Mouse (Mus musculus) lung, postnatal 10 days (tissue): ENCODE measurements at regions not wholly inside any gene's neighbourhood (a gene's known extent, or its start where the extent isn't known, plus 50 kb on each side); places are given as distances from the start of the nearest gene placed in this dataset.
A peak's percentile ranks its signal among the peaks of the same experiment; 100 is the strongest.
"Not testable (repeated sequence)": the region's sequence is repeated elsewhere in the genome, so short reads cannot be mapped to it uniquely, and the experiment has no call there.

Experiments used
- DNase-seq: peaks from one replicate; pipeline ENCODE4 v3.0.0; 2021

GRCm38 (mm10) chr10:7390239-7391091 is 83.0 kb downstream of the Ulbp1 start:
- DNase-seq = peak; percentile 30

GRCm38 (mm10) chr10:7358791-7359190 is 114.6 kb downstream of the Ulbp1 start:
- not testable (repeated sequence) for DNase-seq

GRCm38 (mm10) chr10:7344290-7344689 is 129.1 kb downstream of the Ulbp1 start:
- DNase-seq = not testable (repeated sequence)

GRCm38 (mm10) chr10:7343736-7344135 is 129.7 kb downstream of the Ulbp1 start:
- not testable (repeated sequence) for DNase-seq

- peak; percentile 85 for DNase-seq
These were observed 121.2 kb upstream of the Cnksr3 start for GRCm38 (mm10) chr10:7333077-7333747.

GRCm38 (mm10) chr10:7328262-7328661 is 116.2 kb upstream of the Cnksr3 start:
- no peak for DNase-seq

- DNase-seq = not testable (repeated sequence)
These were observed 115.0 kb upstream of the Cnksr3 start for GRCm38 (mm10) chr10:7327046-7327445.

GRCm38 (mm10) chr10:7325074-7325473 is 113.0 kb upstream of the Cnksr3 start:
- no peak for DNase-seq

- DNase-seq = peak; percentile 40
These were observed 111.2 kb upstream of the Cnksr3 start for GRCm38 (mm10) chr10:7323258-7323657.

GRCm38 (mm10) chr10:7309927-7310326 is 97.9 kb upstream of the Cnksr3 start:
- DNase-seq = no peak

- DNase-seq = not testable (repeated sequence)
These were observed 93.8 kb upstream of the Cnksr3 start for GRCm38 (mm10) chr10:7305881-7306280.

- DNase-seq = no peak
These were observed 86.3 kb upstream of the Cnksr3 start for GRCm38 (mm10) chr10:7298377-7298776.

GRCm38 (mm10) chr10:7295921-7296320 is 83.9 kb upstream of the Cnksr3 start:
- no peak for DNase-seq

GRCm38 (mm10) chr10:7293203-7293602 is 81.2 kb upstream of the Cnksr3 start:
- no peak for DNase-seq

GRCm38 (mm10) chr10:7289773-7290411 is 77.9 kb upstream of the Cnksr3 start:
- DNase-seq = peak; percentile 61

- DNase-seq = no peak
These were observed 73.3 kb upstream of the Cnksr3 start for GRCm38 (mm10) chr10:7285112-7285905.

- no peak for DNase-seq
These were observed 68.4 kb upstream of the Cnksr3 start for GRCm38 (mm10) chr10:7280429-7280828.

- peak; percentile 30 for DNase-seq
These were observed 66.8 kb upstream of the Cnksr3 start for GRCm38 (mm10) chr10:7278820-7279219.

GRCm38 (mm10) chr10:7275357-7275756 is 63.3 kb upstream of the Cnksr3 start:
- DNase-seq = no peak

GRCm38 (mm10) chr10:7274422-7274821 is 62.4 kb upstream of the Cnksr3 start:
- peak; percentile 48 for DNase-seq

- DNase-seq = no peak
These were observed 59.1 kb upstream of the Cnksr3 start for GRCm38 (mm10) chr10:7271156-7271555.

GRCm38 (mm10) chr10:7268386-7269033 is 56.5 kb upstream of the Cnksr3 start:
- no peak for DNase-seq
